Mouse (Mus musculus) heart, postnatal 25 days (tissue): ENCODE measurements around the gene Ercc6l2. TPM values are rescaled to one million over a fixed set of nuclear protein-coding genes. Genes with fewer than 3 reads are reported as not detected.
A peak's percentile ranks its signal among the peaks of the same experiment; 100 is the strongest.

ENCODE experiments used
- DNase-seq: peaks from one replicate; pipeline ENCODE4 v3.0.0; 2022; ENCODE audit warnings: low spot score
- intact Hi-C: fragments of 180-260 bp; cut with DNase I; formaldehyde crosslinking; loops from one replicate; pipeline ENCODE4 v1.15.1; 2025
- total RNA-seq, 2 experiments: library from RNA; stranded (reverse); gene quantifications; 2 replicates each; pipeline ENCODE4 v1.2.3; 2021

Ercc6l2 gene
- total RNA-seq, 2 experiments from 2014 or later = 9.2 to 10.1 TPM

GRCm38 (mm10) chr13:63879105-63879863 is 64.2 kb downstream of the Ercc6l2 start:
- no peak for DNase-seq
- intact Hi-C loops = no loop called here

- intact Hi-C loops = no loop called here
- DNase-seq = no peak
These were observed 64.8 kb downstream of the Ercc6l2 start for GRCm38 (mm10) chr13:63879864-63880141.

- intact Hi-C loops = loop anchor here (2.0 kb wide), 1 partner anchor 21 kb away; no protein-coding TSS in a partner anchor
- no peak for DNase-seq
These were observed 70.5 kb downstream of the Ercc6l2 start for GRCm38 (mm10) chr13:63885532-63885949.

GRCm38 (mm10) chr13:63886429-63887052 is 71.5 kb downstream of the Ercc6l2 start:
- intact Hi-C loops = no loop called here

GRCm38 (mm10) chr13:63900679-63901302 is 85.8 kb downstream of the Ercc6l2 start:
- DNase-seq = no peak
- intact Hi-C loops = loop anchor here (5.0 kb wide), 1 partner anchor 338 kb away; no protein-coding TSS in a partner anchor

More at GRCm38 (mm10) chr13:63886429-63887052, 71.5 kb downstream of the Ercc6l2 start:
- DNase-seq = no peak

- peak; percentile 47 for DNase-seq
- intact Hi-C loops = loop anchor here (5.0 kb wide), 1 partner anchor 339 kb away; no protein-coding TSS in a partner anchor
These were observed 86.3 kb downstream of the Ercc6l2 start for GRCm38 (mm10) chr13:63901303-63901713.

- peak; percentile 56 for DNase-seq
- intact Hi-C loops = loop anchor here (1.0 to 5.0 kb wide), 2 partner anchors 84 to 340 kb away; no protein-coding TSS in a partner anchor
These were observed 86.9 kb downstream of the Ercc6l2 start for GRCm38 (mm10) chr13:63901714-63902597.

- peak; percentile 7 for DNase-seq
- intact Hi-C loops = no loop called here
These were observed 91.5 kb downstream of the Ercc6l2 start for GRCm38 (mm10) chr13:63906516-63906915.

GRCm38 (mm10) chr13:63907437-63907836 is 92.4 kb downstream of the Ercc6l2 start:
- intact Hi-C loops = no loop called here

GRCm38 (mm10) chr13:63910141-63910804 is 95.2 kb downstream of the Ercc6l2 start:
- intact Hi-C loops = no loop called here
- no peak for DNase-seq

More at GRCm38 (mm10) chr13:63907437-63907836, 92.4 kb downstream of the Ercc6l2 start:
- DNase-seq = no peak

- intact Hi-C loops = no loop called here
- no peak for DNase-seq
These were observed 96.6 kb downstream of the Ercc6l2 start for GRCm38 (mm10) chr13:63911617-63912016.

- DNase-seq = no peak
- intact Hi-C loops = no loop called here
These were observed 98.1 kb downstream of the Ercc6l2 start for GRCm38 (mm10) chr13:63913136-63913535.

GRCm38 (mm10) chr13:63915176-63915575 is 100.1 kb downstream of the Ercc6l2 start:
- DNase-seq = no peak

GRCm38 (mm10) chr13:63915684-63916083 is 100.6 kb downstream of the Ercc6l2 start:
- intact Hi-C loops = no loop called here
- no peak for DNase-seq

More at GRCm38 (mm10) chr13:63915176-63915575, 100.1 kb downstream of the Ercc6l2 start:
- intact Hi-C loops = no loop called here

GRCm38 (mm10) chr13:63916568-63916967 is 101.5 kb downstream of the Ercc6l2 start:
- no peak for DNase-seq
- intact Hi-C loops = no loop called here

GRCm38 (mm10) chr13:63917198-63917767 is 102.2 kb downstream of the Ercc6l2 start:
- intact Hi-C loops = no loop called here
- DNase-seq = peak; percentile 27

- no peak for DNase-seq
- intact Hi-C loops = no loop called here
These were observed 103.0 kb downstream of the Ercc6l2 start for GRCm38 (mm10) chr13:63917776-63918621.
